Mouse (Mus musculus): Measurements from ENCODE around the gene Cxcr3. TPM values are rescaled to one million over a fixed set of nuclear protein-coding genes. Genes with fewer than 3 reads are reported as not detected.

The Cxcr3 gene
- polyA plus RNA-seq, 1 experiment from 2014 or later = 0.82 TPM

- Histone ChIP-seq H3K4me2 (ENCODE audit: low read depth, low read length) (no peak overlapping the region), H3K4me3 (ENCODE audit: low read depth, low read length) (no peak overlapping the region), H3K4me1 (ENCODE audit: control insufficient read depth, insufficient read depth, low read length) (no peaks in the 10 kb centered on the region), H3K27ac (replicated peaks; ENCODE audit: low read depth, low read length) (no peak overlapping the region), H3K36me3 (ENCODE audit: control insufficient read depth, insufficient read depth, low read length) (no peaks in the 10 kb centered on the region), H3K9me3 (ENCODE audit: control insufficient read depth, low read length) (peaks cover 31% of the 10 kb centered on the region), H3K27me3 (replicated peaks; ENCODE audit: control insufficient read depth, insufficient read depth, low read length) (no peaks in the 10 kb centered on the region), H3K9ac (ENCODE audit: low read depth, low read length) (no peak overlapping the region)
- ATAC-seq (ENCODE audit: low read depth) (no peak), DNase-seq (ENCODE audit: low spot score) (no peak)
- 55% methylated on average over 22 of the region's 23 CpGs for WGBS
These were observed 35.8 kb downstream of the Cxcr3 start for GRCm38 (mm10) chrX:101698232-101698631.

GRCm38 (mm10) chrX:101697537-101697936 lies 36.5 kb downstream of the Cxcr3 start:
- Histone ChIP-seq H3K9me3 (ENCODE audit: control insufficient read depth, low read length) (peaks cover 31% of the 10 kb centered on the region), H3K27ac (replicated peaks; ENCODE audit: low read depth, low read length) (no peak overlapping the region), H3K4me1 (ENCODE audit: control insufficient read depth, insufficient read depth, low read length) (no peaks in the 10 kb centered on the region), H3K9ac (ENCODE audit: low read depth, low read length) (no peak overlapping the region), H3K4me2 (ENCODE audit: low read depth, low read length) (no peak overlapping the region), H3K27me3 (replicated peaks; ENCODE audit: control insufficient read depth, insufficient read depth, low read length) (no peaks in the 10 kb centered on the region), H3K36me3 (ENCODE audit: control insufficient read depth, insufficient read depth, low read length) (no peaks in the 10 kb centered on the region), H3K4me3 (ENCODE audit: low read depth, low read length) (no peak overlapping the region)
- 79% methylated on average over 41 of the region's 54 CpGs for WGBS
- DNase-seq (ENCODE audit: low spot score) (no peak), ATAC-seq (ENCODE audit: low read depth) (no peak)

- H3K27ac ChIP-seq (replicated peaks; ENCODE audit: low read depth, low read length) = no peak overlapping the region
- H3K27me3 ChIP-seq (replicated peaks; ENCODE audit: control insufficient read depth, insufficient read depth, low read length) = no peaks in the 10 kb centered on the region
- no peak overlapping the region for H3K4me3 ChIP-seq (ENCODE audit: low read depth, low read length)
- peaks cover 31% of the 10 kb centered on the region for H3K9me3 ChIP-seq (ENCODE audit: control insufficient read depth, low read length)
- WGBS = 92% methylated on average over 27 of the region's 27 CpGs
- no peak for DNase-seq (ENCODE audit: low spot score)
- no peak overlapping the region for H3K9ac ChIP-seq (ENCODE audit: low read depth, low read length)
- no peak for ATAC-seq (ENCODE audit: low read depth)
- H3K36me3 ChIP-seq (ENCODE audit: control insufficient read depth, insufficient read depth, low read length) = no peaks in the 10 kb centered on the region
- no peaks in the 10 kb centered on the region for H3K4me1 ChIP-seq (ENCODE audit: control insufficient read depth, insufficient read depth, low read length)
- no peak overlapping the region for H3K4me2 ChIP-seq (ENCODE audit: low read depth, low read length)
These were observed 38.4 kb downstream of the Cxcr3 start for GRCm38 (mm10) chrX:101695686-101696085.

Other genes starting within 250 kb of the Cxcr3 start
- gene Taf1, start 201.5 kb downstream of the Cxcr3 start, polyA plus RNA-seq (2014; fragmentation: Nextera tagmentation; extraction: Ambion mirVana) = 12.6 and 15.3 TPM in 2 replicates
- gene Ogt, start 94.2 kb downstream of the Cxcr3 start, polyA plus RNA-seq (2014; fragmentation: Nextera tagmentation; extraction: Ambion mirVana) = 182 and 200 TPM in 2 replicates
- gene Gm4779, start 60.2 kb upstream of the Cxcr3 start, polyA plus RNA-seq (2014; fragmentation: Nextera tagmentation; extraction: Ambion mirVana) = 0.12 and 0.18 TPM in 2 replicates
- 0.22 TPM in 1 of 2 replicates, not detected in the other for gene 8030474K03Rik, start 60.4 kb upstream of the Cxcr3 start, polyA plus RNA-seq (2014; fragmentation: Nextera tagmentation; extraction: Ambion mirVana)
- 9.9 and 11.5 TPM in 2 replicates for gene Nhsl2, start 115.1 kb upstream of the Cxcr3 start, polyA plus RNA-seq (2014; fragmentation: Nextera tagmentation; extraction: Ambion mirVana)

Measured in embryonic facial prominence, embryonic 14.5 days (tissue).